Comparison of ENCODE assay signal across 15 mouse cellular contexts in genomic region chr7:92811667-92812279, GRCm38 (mm10).
A peak's percentile ranks its signal among the peaks of the same experiment; 100 is the strongest.
DNase-seq lines count a peak whose midpoint lies in the region; ATAC-seq lines count a peak whose summit lies in the region.
"Had no signal": no experiment of that assay in that cellular context is flagged by ENCODE, and none has a peak within 500 bp of the region (broad histone marks: within the 10 kb centered on the region; RNA-seq: fewer than 3 reads in every experiment).

No protein-coding gene starts in this region.

- no peaks in the 10 kb centered on the region for H3K4me1 ChIP-seq in midbrain, embryonic 14.5 days (ENCODE audit: control insufficient read depth, insufficient read depth, low read length)
- no peaks in the 10 kb centered on the region for H3K4me1 ChIP-seq in midbrain, embryonic 11.5 days (ENCODE audit: control insufficient read depth, insufficient read depth, low read length)
- 0 out of 2 replicates have a peak, but pooled peaks cover 4% of the 10 kb centered on the region for H3K4me1 ChIP-seq in intestine, embryonic 15.5 days (replicated peaks)
- 0 out of 2 replicates have a peak, but pooled peaks cover 5% of the 10 kb centered on the region for H3K4me1 ChIP-seq in neural tube, embryonic 14.5 days (ENCODE audit: control insufficient read depth, insufficient read depth, low read length)
- H3K4me1 ChIP-seq in heart, embryonic 10.5 days, result no peaks in the 10 kb centered on the region

- H3K9me3 ChIP-seq in midbrain, embryonic 14.5 days (ENCODE audit: control insufficient read depth, low read length), result no peaks in the 10 kb centered on the region
- H3K9me3 ChIP-seq in midbrain, embryonic 11.5 days (ENCODE audit: control insufficient read depth, low read length), result no peaks in the 10 kb centered on the region
- H3K9me3 ChIP-seq in intestine, embryonic 15.5 days, result no peaks in the 10 kb centered on the region
- no peaks in the 10 kb centered on the region for H3K9me3 ChIP-seq in neural tube, embryonic 14.5 days (ENCODE audit: control insufficient read depth, low read length)
- no peaks in the 10 kb centered on the region for H3K9me3 ChIP-seq in heart, embryonic 10.5 days
- H3K9me3 ChIP-seq: limb, embryonic 12.5 days had no signal

- ATAC-seq in cerebellum, adult (ENCODE audit: insufficient number of reproducible peaks, low FRiP score, low TSS enrichment), result 0 out of 2 replicates have a peak, but pooled peaks have one; percentile 13
- no peak for ATAC-seq in midbrain, embryonic 14.5 days (ENCODE audit: low FRiP score, low TSS enrichment)
- no peak for ATAC-seq in midbrain, embryonic 11.5 days (ENCODE audit: low FRiP score)
- ATAC-seq in intestine, embryonic 15.5 days, result peak; percentile 66
- peak; percentile 80 for ATAC-seq in neural tube, embryonic 14.5 days (ENCODE audit: low read depth)

- H3K4me3 ChIP-seq in midbrain, embryonic 14.5 days (replicated peaks; ENCODE audit: low read depth, low read length), result no peak overlapping the region
- H3K4me3 ChIP-seq in midbrain, embryonic 11.5 days (ENCODE audit: low read depth, low read length), result no peak overlapping the region
- H3K4me3 ChIP-seq in intestine, embryonic 15.5 days (replicated peaks), result no peak overlapping the region
- H3K4me3 ChIP-seq in neural tube, embryonic 14.5 days (ENCODE audit: low read depth, low read length), result no peak overlapping the region
- no peak overlapping the region for H3K4me3 ChIP-seq in heart, embryonic 10.5 days
- H3K4me3 ChIP-seq: erythroblast, embryonic 14.5 days; left cerebral cortex, adult 2 months; limb, embryonic 12.5 days had no signal

- H3K4me2 ChIP-seq in midbrain, embryonic 14.5 days (ENCODE audit: low read length), result no peak overlapping the region
- H3K4me2 ChIP-seq in midbrain, embryonic 11.5 days, result no peak overlapping the region
- no peak overlapping the region for H3K4me2 ChIP-seq in intestine, embryonic 15.5 days (replicated peaks)
- no peak overlapping the region for H3K4me2 ChIP-seq in neural tube, embryonic 14.5 days (ENCODE audit: low read depth, low read length)
- H3K4me2 ChIP-seq: limb, embryonic 12.5 days had no signal

- no peak overlapping the region for H3K27ac ChIP-seq in midbrain, embryonic 14.5 days (replicated peaks; ENCODE audit: low read depth, low read length)
- H3K27ac ChIP-seq in midbrain, embryonic 11.5 days (ENCODE audit: low read depth, low read length), result no peak overlapping the region
- H3K27ac ChIP-seq in intestine, embryonic 15.5 days, result no peak overlapping the region
- H3K27ac ChIP-seq in neural tube, embryonic 14.5 days (ENCODE audit: low read depth, low read length), result no peak overlapping the region
- H3K27ac ChIP-seq in heart, embryonic 10.5 days, result no peak overlapping the region
- H3K27ac ChIP-seq: left cerebral cortex, adult 2 months; limb, embryonic 12.5 days; liver, embryonic 14.5 days had no signal

- no peaks in the 10 kb centered on the region for H3K27me3 ChIP-seq in midbrain, embryonic 14.5 days (ENCODE audit: control insufficient read depth, insufficient read depth, low read length)
- no peaks in the 10 kb centered on the region for H3K27me3 ChIP-seq in midbrain, embryonic 11.5 days (ENCODE audit: control insufficient read depth, insufficient read depth, low read length)
- H3K27me3 ChIP-seq in intestine, embryonic 15.5 days (replicated peaks), result no peaks in the 10 kb centered on the region
- no peaks in the 10 kb centered on the region for H3K27me3 ChIP-seq in neural tube, embryonic 14.5 days (ENCODE audit: control insufficient read depth, insufficient read depth, low read length)
- no peaks in the 10 kb centered on the region for H3K27me3 ChIP-seq in heart, embryonic 10.5 days (ENCODE audit: insufficient read depth, poor library complexity, severe bottlenecking)
- H3K27me3 ChIP-seq: limb, embryonic 12.5 days had no signal

- WGBS in midbrain, embryonic 14.5 days, result 77% methylated on average over 7 of the region's 7 CpGs
- WGBS in midbrain, embryonic 11.5 days, result 93% methylated on average over 7 of the region's 7 CpGs
- WGBS in intestine, embryonic 15.5 days, result 72% methylated on average over 7 of the region's 7 CpGs
- 53% methylated on average over 7 of the region's 7 CpGs for WGBS in neural tube, embryonic 14.5 days
- 79% methylated on average over 7 of the region's 7 CpGs for WGBS in heart, embryonic 10.5 days

- no peaks in the 10 kb centered on the region for H3K36me3 ChIP-seq in midbrain, embryonic 14.5 days (ENCODE audit: control insufficient read depth, insufficient read depth, low read length)
- no peaks in the 10 kb centered on the region for H3K36me3 ChIP-seq in midbrain, embryonic 11.5 days (ENCODE audit: control insufficient read depth, insufficient read depth, low read length)
- no peaks in the 10 kb centered on the region for H3K36me3 ChIP-seq in intestine, embryonic 15.5 days
- H3K36me3 ChIP-seq in neural tube, embryonic 14.5 days (ENCODE audit: control insufficient read depth, insufficient read depth, low read length), result no peaks in the 10 kb centered on the region
- H3K36me3 ChIP-seq in heart, embryonic 10.5 days, result no peaks in the 10 kb centered on the region
- H3K36me3 ChIP-seq: limb, embryonic 12.5 days had no signal

- DNase-seq in cerebellum, postnatal 25 days, result no peak
- DNase-seq in midbrain, embryonic 14.5 days, result peak; percentile 23
- DNase-seq in midbrain, embryonic 11.5 days (ENCODE audit: low spot score, missing footprints), result no peak
- no peak for DNase-seq in cerebellum, adult 9-10 months
- DNase-seq in heart, embryonic 10.5 days (ENCODE audit: low spot score), result no peak
- DNase-seq: cerebellum, postnatal 10 days; lung, postnatal 14 days; thymus, postnatal 4 days had no signal

- no peak overlapping the region for H3K9ac ChIP-seq in midbrain, embryonic 14.5 days (replicated peaks; ENCODE audit: low read length)
- H3K9ac ChIP-seq in midbrain, embryonic 11.5 days (ENCODE audit: low read length), result no peak overlapping the region
- H3K9ac ChIP-seq in intestine, embryonic 15.5 days, result no peak overlapping the region
- no peak overlapping the region for H3K9ac ChIP-seq in neural tube, embryonic 14.5 days (replicated peaks; ENCODE audit: low read depth, low read length)
- H3K9ac ChIP-seq: limb, embryonic 12.5 days; liver, embryonic 14.5 days had no signal

Comparison
In these comparisons a context has a peak if more than half of its experiments do, and no peak if none do; other contexts are left out.
1. ATAC-seq: peak in cerebellum, adult (single experiment), intestine, embryonic 15.5 days (single experiment) and neural tube, embryonic 14.5 days (single experiment); none in midbrain, embryonic 14.5 days (single experiment) and midbrain, embryonic 11.5 days (single experiment).